Mouse (Mus musculus) brain, embryonic 14.5 days (tissue): ENCODE results near the gene Dnah2. TPM values are rescaled to one million over a fixed set of nuclear protein-coding genes. Genes with fewer than 3 reads are reported as not detected.

ENCODE experiments used
- DNase-seq: peaks from one replicate; pipeline ENCODE4 v3.0.0-alpha.2; 2011; ENCODE audit warnings: low read depth
- CTCF ChIP-seq: fragments of 200-500 bp; IDR thresholded peaks from 2 replicates; pipeline ENCODE4 v1.5.1; 2012; ENCODE audit warnings: inconsistent platforms, mild to moderate bottlenecking, moderate library complexity, borderline replicate concordance; ENCODE audit not compliant: insufficient read depth, insufficient read length; ENCODE audit errors: extremely low read depth
- POLR2A ChIP-seq: fragments of 200-500 bp; IDR thresholded peaks from 2 replicates; pipeline ENCODE4 v1.6.1; 2012; ENCODE audit warnings: mild to moderate bottlenecking, inconsistent platforms, borderline replicate concordance; ENCODE audit not compliant: poor library complexity, insufficient read depth, insufficient read length, severe bottlenecking; ENCODE audit errors: extremely low read depth
- polyA plus RNA-seq: library from polyadenylated mRNA; depleted of rRNA; stranded (reverse); fragments of >200 nt; gene quantifications from 2 replicates; pipeline ENCODE4 v1.2.3, GENCODE M21; 2012

Dnah2 gene
- polyA plus RNA-seq, 1 experiment, result 5.2 TPM

GRCm38 (mm10) chr11:69523651-69524050, 25.3 kb downstream of the Dnah2 start:
- TF ChIP-seq POLR2A, result no peak
- no peak for TF ChIP-seq CTCF
- no peak for DNase-seq

- no peak for DNase-seq
- TF ChIP-seq CTCF (no peak), POLR2A (no peak)
Observed at GRCm38 (mm10) chr11:69521526-69522149, 27.3 kb downstream of the Dnah2 start.

- peak; percentile 52 for DNase-seq
- TF ChIP-seq POLR2A (no peak), CTCF (no peak)
Observed at GRCm38 (mm10) chr11:69519976-69520375, 28.9 kb downstream of the Dnah2 start.

GRCm38 (mm10) chr11:69516661-69517060, 32.2 kb downstream of the Dnah2 start:
- no peak for DNase-seq
- TF ChIP-seq POLR2A (no peak), CTCF (no peak)

- no peak for DNase-seq
- TF ChIP-seq CTCF, result no peak
- TF ChIP-seq POLR2A, result no peak
Observed at GRCm38 (mm10) chr11:69516151-69516640, 32.7 kb downstream of the Dnah2 start.

- DNase-seq, result peak; percentile 90
- TF ChIP-seq POLR2A, result no peak
- TF ChIP-seq CTCF, result peak; percentile 79; the same call in 1 of the 2 replicates
Observed at GRCm38 (mm10) chr11:69513840-69514239, 35.1 kb downstream of the Dnah2 start.

- no peak for TF ChIP-seq POLR2A
- no peak for TF ChIP-seq CTCF
- no peak for DNase-seq
Observed at GRCm38 (mm10) chr11:69510796-69511496, 38.0 kb downstream of the Dnah2 start.

- no peak for DNase-seq
- TF ChIP-seq CTCF (no peak), POLR2A (no peak)
Observed at GRCm38 (mm10) chr11:69503863-69504280, 45.0 kb downstream of the Dnah2 start.

- no peak for TF ChIP-seq POLR2A
- TF ChIP-seq CTCF, result no peak
- no peak for DNase-seq
Observed at GRCm38 (mm10) chr11:69501555-69501954, 47.4 kb downstream of the Dnah2 start.

GRCm38 (mm10) chr11:69499140-69499539, 49.8 kb downstream of the Dnah2 start:
- TF ChIP-seq CTCF (no peak), POLR2A (no peak)
- peak; percentile 28 for DNase-seq

GRCm38 (mm10) chr11:69491711-69492110, 57.2 kb downstream of the Dnah2 start:
- TF ChIP-seq POLR2A, result no peak
- no peak for TF ChIP-seq CTCF
- DNase-seq, result no peak
